Mouse (Mus musculus) heart, adult 11 months (tissue): ENCODE measurements at regions not wholly inside any gene's neighbourhood (a gene's known extent, or its start where the extent isn't known, plus 50 kb on each side); places are given as distances from the start of the nearest gene placed in this dataset.

Source experiments
- DNase-seq: peaks from one replicate; pipeline ENCODE4 v3.0.0; 2022

DNA sequence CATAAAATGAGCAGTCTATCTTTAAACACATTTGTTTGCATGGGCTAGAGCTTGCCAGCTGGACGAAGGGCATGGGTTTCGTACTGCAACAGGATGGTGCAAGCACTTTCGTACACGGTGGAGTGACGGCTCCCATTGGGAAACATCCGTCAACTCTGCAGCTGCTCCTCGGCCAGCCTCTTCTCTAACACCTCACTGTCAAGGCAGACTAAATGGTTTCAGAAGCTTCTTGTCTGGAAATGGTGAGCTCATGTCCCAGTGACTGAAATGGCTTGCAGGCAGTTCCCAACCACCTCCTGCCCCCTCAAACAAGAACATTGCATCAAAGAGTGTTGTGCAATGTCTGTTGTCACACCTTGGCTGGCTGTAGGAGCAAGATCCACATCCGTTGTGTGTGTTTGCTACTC, 163.4 kb downstream of the Trib2 start:
- DNase-seq: peak; percentile 92

DNA sequence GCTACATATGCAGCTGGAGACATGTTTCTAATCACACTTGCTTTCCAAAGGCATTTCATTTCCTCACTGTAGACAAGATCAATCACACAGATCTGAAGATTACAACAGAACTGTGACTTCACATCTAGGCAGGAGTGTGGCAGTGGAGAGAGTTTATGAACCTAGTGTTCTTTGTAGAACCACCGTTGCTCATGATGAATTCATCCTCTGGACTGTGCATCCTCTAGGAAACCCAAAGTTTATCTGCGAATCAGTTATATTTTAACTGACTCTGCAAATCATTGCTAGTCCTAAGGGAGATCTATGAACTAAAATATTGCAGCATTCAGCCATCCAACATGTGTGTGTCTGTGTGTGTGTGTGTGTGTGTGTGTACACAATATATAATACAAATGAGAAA, 165.4 kb downstream of the Trib2 start:
- DNase-seq: no peak

DNA sequence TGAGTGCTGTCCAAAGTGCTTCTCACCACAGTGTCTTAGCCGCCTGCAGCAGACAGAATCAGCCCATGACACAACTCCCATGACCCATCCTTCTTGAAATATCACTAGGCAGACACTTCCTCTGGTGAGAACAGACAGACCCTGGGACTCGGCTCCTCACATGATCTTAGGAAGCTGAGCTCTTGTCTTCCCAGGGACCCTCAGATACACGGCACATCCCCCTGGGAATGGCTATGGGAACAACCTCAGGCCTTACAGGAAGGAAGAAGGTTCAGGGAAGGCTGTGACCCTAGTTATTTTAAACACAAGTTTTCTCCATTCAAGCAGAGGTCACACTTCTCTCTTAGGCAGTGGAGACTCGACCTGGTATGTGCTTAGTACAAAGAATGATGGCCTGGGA, 166.8 kb downstream of the Trib2 start:
- DNase-seq: peak; percentile 98

DNA sequence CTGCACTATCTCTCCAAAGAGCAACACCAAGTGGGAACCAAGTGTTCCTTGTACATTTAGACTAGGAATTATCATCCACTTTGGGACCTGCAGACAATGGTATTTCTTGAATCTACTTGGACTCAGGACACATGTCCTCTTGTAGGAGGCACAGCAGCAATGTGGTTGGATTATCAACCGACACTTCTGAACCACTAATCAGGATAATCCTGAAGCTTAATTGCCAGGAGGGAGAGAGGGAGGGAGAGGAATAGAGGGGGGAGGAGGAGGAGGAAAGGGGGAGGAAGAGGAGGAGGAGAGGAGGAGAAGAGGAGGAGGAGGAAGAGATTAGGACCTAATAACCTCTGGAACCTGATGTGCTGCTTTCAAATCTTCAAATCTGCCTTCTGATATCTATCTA, 167.5 kb downstream of the Trib2 start:
- DNase-seq: peak; percentile 34

DNA sequence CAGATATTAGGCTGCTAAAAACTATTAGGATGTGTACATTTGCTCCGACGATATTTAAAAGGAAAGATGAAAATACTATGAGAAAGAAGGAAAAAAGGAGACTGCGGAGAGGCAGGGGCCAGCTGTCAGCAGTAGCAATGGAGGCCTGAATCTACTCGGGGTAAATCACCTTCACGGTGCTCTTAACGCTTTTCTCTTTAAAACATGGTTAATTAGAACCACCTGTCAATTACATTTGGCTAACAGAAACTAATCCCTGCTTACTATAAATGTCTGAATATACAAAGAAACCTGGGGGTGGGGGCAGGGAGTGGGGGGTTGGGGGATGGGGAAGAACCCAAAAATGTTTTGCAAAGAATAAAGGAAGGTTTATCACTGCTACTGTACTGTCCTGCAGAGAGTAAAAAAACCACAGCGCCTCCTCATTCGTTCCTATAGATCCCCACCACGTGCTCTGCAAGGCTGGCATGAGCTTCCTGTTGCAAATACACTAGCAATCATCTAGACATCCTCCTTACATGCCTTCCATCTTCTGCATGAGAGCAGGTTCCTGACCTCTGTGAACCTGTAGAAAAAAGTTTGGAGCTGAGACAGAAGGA, 172.5 kb downstream of the Trib2 start:
- DNase-seq: peak; percentile 48

DNA sequence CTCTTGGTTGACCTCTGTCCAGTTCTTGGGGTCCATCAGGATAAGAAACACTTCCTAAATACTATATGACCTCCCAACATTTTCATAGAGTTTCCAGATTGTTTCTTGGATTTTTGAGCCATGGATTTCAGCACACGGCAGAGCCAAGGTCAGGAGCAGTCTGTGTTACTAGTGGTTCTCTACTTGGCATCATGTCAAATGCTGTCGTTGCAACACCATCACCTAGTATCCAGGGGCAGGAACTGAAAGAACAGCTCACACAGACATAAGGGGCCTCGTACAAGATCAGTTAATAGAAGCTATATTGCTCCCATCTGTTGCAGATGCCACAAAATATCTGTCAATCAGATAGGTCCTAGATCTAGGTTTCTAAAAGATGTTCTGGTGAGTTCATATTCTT, 173.1 kb downstream of the Trib2 start:
- DNase-seq: peak; percentile 65

DNA sequence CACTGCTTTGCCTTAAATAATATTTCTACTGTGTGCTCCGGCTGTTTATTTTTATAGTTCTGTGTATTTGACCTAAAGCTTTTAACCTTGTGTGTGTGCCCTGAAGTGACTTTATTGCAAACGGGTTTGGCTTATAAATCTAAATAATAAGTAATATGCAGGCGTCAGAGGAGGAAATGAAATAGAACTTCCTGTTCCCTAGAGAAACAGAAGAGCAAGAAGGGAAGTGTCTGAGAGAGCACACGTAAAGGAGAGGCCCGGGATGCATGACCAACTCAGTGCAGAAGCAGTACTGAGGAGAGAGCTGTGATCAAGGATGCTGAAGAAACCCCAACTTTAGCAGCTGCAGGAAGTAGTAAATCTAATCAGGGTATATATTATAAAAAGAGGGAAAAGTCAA, 176.4 kb downstream of the Trib2 start:
- peak; percentile 24 for DNase-seq

DNA sequence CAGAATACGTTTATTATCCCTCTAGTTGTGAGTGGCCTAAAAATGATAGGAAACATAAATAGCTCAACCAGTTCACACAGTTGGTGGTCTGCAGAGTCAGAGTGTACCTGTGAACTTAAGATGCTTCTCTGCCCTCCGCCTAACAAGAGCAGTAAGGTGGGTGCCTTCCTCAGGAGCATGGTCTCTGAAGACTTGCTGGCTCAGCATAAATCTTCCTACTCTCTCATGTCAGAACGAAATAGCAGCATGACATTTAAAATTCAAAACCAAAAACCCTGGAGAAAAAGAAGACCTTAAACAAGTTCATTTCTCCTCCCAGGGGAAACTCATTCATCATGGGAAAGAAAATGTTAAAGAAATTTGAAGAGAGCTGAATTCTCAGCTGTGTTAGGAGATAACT, 186.8 kb downstream of the Trib2 start:
- DNase-seq: peak; percentile 17

DNA sequence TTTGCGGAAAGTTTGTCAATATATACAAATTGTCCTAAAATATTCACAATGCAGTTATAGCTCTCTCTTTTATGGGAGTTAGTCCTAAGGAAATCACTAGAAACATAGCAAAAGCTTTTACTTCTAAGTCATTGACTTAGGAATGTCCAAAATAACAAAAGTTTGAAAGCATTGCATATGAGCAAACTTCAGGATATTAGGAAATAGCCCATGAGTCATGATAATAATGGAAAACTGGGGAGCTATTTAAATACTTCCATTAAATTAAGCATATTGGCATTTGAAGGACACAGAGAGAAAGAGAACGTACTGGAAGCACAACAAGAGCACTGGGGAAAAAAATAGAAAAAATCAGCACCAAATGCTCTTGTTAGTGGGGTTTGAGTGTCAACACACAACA, 197.2 kb downstream of the Trib2 start:
- DNase-seq: no peak

DNA sequence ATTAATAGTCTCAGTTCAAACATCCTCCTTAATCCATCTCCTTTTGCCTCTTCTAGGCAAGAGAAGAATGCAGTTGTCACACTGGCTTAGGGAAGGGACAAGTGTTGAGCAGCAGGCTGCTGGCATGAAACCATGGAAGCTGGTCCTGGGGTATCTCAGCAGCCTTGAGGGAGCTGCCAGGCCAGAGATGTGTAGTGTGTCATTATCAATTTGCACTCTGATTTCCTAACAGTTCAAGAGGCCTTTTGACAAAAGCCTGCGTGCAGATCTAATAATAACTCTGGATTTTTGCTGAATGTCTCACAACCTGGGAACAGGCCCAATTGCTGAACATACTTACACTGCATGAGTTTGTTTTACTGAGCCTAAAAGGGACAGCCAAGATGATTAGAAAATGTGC, 199.4 kb downstream of the Trib2 start:
- peak; percentile 98 for DNase-seq

DNA sequence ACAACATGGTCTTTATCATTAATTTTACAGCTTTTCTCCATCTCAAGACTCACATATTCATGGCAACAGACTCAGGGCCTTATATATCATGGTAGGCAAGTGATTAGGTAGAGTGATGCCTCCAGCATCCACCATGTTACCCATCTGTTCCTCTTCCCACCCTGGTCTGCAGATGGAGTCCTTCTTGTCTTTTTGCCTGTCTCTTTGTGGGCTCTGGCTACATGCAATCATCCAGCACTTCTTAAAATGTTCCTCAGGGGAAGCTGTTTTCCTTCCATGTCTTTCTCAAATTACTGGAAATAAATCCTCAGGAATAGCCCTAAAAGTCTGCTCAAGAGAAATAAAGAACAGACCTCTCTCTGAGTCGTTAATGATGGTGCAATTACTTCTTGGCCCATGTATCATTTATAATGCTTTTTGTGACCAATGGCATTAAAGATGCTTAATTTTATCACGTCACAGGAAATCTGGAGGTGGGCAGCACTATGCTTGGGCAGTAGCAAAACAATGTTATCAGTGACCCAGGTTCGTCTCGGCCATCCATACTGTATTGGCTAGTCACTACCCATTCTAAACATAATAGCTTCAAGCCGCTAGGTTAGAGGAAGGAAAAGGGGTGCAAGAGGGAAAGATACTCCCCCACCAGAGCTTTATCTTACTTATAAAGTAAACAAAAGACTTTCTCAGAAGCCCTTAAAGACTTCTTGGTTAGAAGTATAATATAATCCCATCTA, 204.7 kb downstream of the Trib2 start:
- DNase-seq: no peak

DNA sequence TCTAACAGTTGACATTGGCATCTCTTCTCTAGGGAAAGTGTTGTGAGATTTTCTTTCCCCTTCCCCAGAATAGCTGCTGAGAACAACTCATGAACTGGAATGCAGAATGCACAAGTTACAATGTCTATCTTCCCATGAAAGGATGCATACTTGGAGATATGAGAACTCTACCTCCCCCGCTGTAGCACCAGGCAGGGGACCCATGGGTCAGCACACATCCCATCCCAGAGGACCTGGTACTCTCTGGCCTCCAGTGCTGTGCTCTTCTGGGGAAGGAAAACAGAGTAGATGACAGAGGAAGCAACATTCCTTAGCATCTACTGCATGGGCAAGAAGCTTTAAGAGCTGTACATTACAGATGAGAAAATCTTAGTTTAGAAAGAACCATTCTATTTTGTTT, 209.6 kb downstream of the Trib2 start:
- DNase-seq: no peak

DNA sequence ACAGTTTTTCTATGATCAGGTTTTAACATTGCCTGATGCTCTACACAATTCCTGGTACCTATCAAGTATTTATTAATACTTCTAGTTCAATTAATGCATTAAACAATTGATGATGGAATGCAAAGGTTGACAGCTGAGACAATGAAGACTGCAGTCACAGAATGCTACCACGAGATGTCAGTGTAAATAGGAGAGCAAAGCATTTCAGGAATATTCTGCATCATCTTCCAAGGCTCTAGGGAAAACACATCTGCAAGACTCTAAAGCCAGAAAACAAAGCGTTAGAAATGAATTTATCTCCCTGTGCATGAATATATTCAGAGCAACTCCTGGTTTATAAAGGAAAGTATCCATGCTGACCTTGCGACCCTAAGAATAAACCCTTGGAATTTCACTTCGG, 210.6 kb downstream of the Trib2 start:
- no peak for DNase-seq

DNA sequence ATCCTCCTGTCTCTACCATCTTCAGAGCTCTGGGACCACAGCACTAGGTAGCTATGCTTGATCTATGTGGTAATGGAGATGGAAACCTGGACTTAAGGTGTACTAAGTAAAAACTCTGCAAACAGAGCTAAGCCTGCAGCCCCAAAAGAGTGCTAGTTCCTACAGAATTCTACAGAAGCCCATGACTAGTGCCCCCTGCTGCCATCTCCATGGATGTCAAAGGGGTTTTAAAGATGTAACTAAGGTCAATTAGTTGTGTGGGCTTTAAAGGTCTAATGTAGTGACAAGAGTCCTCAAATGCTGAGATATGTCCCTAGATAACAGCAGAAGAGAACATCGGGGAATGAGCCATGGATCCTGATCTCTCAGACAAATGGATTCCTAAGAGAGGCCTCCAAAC, 212.1 kb downstream of the Trib2 start:
- DNase-seq: no peak

DNA sequence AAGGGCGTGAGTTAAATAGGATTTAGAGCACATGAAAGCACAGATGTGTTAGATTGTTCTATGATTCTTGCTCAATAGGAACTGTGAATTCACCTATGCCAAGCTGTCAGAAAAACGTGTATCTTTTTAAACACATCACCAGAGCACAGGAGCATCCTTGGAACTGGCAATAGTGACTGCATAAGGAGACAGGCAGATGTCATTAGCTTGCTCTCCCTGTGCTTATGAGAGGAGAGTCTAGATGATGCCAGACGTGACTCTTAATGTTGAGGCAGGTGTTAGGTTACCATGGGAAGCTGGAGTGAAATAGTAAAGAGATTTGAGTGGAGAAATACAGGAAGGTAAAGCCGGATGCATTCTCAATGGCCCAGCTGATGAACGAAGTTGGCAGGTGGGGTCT, 212.8 kb downstream of the Trib2 start:
- DNase-seq: peak; percentile 55

DNA sequence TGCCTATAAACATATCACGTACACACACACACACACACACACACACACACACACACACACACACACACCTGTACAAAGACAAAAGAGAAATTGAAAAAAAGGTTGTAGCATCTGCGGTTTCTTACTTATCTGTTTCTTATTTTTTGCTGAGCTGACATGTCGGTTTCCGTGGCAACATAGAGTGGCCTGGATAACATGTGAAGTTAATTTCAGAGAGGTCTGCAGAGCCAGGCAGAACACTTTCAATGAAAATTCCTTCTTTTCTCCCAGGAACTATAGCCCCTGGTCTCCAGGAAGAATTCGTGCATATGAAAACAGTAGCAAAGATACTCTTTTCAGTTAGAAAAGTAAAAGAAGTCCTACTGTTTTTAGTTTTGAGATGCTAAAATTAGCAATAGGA, 213.4 kb downstream of the Trib2 start:
- no peak for DNase-seq

DNA sequence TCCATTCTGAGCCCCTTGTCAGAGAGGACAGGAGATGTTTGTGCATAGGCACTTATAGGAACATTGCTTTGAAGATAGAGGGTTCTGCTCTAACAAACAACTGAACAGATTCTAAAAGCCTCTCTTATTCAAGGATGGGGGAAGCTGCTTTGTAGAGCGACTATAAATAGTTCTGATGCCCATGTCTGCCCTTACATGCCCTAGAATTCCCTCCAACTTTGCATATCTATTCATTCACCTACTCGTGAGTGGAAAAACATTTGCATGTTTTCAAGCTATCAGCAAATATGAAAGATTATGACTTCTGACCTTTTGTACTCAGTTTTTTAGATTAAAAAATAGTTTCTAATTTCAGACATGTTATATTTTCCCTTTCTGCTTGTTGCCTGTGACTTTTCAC, 222.0 kb downstream of the Trib2 start:
- DNase-seq: no peak

DNA sequence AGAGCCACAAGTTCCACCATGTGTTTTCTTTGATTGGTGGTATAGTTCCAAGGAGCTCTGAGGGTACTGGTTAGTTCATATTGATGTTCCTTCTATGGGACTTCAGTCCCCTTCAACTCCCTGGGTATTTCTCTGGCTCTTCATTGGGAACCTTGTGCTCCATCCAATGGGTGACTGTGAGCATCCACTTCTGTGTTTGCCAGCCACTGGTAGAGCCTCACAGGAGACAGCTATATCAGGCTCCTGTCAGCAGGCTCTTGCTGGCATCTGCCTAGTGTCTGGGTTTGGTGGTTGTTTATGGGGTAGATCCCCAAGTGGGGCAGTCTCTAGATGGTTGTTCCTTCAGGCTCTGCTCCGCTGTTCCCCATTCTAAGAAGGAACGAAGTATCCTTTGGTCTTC, 228.9 kb downstream of the Trib2 start:
- DNase-seq: peak; percentile 87

DNA sequence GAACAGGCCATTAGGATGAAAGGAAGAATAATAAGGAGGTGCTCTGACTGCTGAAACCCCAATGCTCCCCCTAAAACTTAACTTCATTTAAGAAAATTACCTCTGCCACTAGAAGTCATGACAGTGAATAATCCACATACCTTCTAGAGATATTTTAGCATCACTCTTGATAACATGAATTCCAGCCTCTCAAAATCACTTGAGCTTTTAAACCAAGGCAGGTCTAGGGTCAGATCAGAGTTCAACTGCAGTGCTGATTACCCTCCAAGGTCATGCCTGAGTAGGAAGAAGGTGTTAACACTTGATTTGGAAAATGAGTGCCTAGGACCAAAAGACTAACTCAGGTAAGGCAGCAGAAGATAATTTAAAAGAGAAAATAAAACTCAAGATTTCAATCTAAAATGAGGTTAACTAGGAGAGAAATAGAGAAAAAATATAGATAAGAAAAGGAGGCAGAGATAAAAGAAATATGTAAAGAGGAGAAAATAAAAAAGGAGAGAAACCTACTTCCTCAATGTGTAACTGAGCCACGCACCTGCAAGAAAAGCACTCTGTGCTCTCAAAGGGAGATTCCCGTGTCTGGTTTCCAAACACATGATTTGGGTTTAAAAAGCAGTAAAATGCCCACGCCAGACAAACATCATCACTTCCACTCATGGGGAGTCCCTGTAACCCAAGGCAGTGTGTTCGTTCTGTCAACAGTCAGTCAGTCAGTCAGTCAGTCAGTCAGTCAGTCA, 229.8 kb downstream of the Trib2 start:
- DNase-seq: no peak

DNA sequence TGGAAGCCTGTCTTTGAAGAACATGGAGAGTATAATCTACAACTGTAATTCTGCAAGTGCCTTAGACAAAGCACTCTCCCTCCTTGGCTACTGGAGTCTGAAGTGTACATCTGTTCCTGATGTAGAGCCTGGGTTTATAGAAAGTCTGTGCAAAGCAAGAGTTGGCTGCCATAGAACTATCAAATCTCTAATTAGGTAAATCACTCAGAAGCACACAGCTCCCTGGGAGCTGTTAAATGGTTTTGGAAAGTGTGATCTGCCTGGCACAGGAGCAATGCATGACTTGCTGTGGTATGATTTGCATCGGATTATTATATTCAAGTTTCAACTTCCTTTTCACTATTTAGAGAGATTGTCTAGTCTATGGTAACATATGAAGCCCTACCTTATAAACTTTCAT, 230.9 kb downstream of the Trib2 start:
- no peak for DNase-seq

DNA sequence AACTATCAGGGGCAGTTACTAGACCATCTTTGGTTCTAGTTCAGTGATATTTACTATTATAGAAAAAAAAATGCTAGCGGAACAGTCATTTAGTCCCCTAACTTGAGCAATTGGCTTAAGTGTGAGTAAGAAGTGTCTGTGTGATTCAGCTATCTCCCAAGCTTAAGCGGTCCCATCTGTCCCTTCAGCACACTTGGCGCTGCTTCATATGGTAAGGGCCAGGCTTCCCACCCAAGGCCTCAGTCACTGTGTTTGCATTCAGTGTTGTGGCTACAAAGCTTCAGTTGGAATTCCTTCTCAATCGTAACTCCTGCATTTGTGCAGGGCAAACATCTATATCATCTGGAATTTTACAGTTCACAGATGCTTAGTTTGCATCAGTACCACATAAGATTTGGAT, 232.0 kb downstream of the Trib2 start:
- DNase-seq: no peak

DNA sequence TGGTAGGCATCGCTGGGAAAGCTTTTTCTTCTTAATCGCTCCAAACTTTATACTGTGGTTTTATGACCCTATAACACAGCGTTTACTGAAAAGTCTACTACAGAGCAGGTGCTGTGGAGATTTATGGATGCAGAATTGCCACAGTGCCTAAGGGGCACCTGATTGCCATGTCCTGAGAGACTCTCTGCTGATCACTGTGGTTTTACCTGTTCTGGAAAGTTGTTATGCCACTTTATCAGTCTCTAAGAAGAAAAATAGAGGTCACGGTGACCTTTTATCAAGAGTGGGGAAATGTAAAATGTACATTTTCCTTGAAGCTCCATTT, 250.0 kb downstream of the Trib2 start:
- no peak for DNase-seq

DNA sequence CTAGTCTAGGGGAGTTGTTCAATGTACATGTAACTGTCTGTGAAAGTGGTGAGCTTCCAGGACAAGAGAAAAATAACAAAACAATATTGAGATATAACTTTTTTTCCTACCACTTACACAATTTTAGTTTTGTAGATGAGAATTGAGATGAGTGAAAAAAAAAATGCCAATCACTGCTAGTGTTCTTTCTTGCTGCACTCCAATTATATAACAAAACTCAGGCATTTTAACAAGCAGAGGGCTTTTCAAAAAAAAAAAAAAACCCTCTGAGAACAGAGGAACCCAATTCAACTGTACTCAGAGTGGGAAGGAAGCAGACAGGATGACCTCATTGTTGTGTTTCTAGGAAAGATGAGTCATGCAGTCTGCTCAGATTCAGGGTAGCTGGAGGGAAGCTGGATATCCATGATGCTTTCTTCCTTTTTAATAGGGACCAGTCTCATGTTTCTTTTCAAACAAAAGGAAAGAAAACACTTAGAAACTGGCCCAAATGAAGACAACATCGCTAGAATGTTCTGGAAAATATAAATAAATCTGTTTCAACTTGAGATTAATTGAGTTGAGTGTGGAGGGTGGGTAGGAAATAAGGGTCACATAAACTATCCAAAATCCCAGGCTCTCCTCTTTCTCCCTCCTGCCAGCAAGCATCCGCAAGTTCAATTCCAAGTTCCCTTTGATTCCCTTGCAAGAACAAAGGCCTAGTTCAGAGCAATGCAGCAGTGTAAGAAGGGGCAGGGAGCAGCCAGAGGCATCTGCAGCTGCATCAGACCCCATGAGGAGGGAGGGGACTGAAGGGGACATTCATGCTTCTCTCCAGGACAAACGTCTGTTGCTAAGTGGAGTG, 250.6 kb downstream of the Trib2 start:
- peak; percentile 84 for DNase-seq

DNA sequence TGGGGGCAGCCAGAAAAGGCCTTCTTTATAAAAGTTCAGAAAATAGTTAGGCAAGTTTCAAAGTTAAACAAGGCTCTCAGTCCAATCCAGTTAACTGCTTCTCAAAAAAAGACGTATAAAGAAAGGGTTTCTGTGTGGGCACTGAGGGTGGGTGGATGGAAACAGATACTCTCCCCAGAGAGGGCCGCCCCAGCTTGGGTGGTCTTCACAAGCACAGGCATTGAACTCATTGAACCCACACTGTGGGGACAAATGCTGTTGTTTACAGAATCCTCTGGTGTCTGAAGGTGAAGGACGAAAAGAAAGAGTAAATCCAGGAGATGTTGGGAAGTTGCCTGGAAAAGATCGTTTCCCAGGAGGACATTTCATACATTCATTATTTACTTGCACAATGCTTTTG, 253.9 kb downstream of the Trib2 start:
- no peak for DNase-seq
